Mouse (Mus musculus) ES-E14 (cell line): ENCODE measurements at regions not wholly inside any gene's neighbourhood (a gene's known extent, or its start where the extent isn't known, plus 50 kb on each side); places are given as distances from the start of the nearest gene placed in this dataset.

Source experiments
- DNase-seq: peaks from one replicate; pipeline ENCODE4 v3.0.0-alpha.2; 2013; ENCODE audit warnings: low read depth, low spot score
- H3K27ac ChIP-seq: 2 replicates; pipeline ENCODE4 v1.5.1; 2012; ENCODE audit warnings: low read depth, mild to moderate bottlenecking, low read length, moderate library complexity, mixed read lengths; ENCODE audit not compliant: poor library complexity, insufficient read depth, severe bottlenecking
- H3K36me3 ChIP-seq: 2 replicates; pipeline ENCODE4 v1.6.1; 2012; ENCODE audit warnings: mild to moderate bottlenecking, low read length, moderate library complexity, mixed read lengths; ENCODE audit not compliant: control insufficient read depth, poor library complexity, insufficient read depth, severe bottlenecking
- H3K4me1 ChIP-seq, 2 experiments: fragments of 150-350 bp in 1 of 2; sonication (generic) in 1 of 2; 2 replicates each; pipeline ENCODE4 v1.6.1; 2012; ENCODE audit warnings: low read length in 2 of 2, mild to moderate bottlenecking in 1 of 2, mixed read lengths in 1 of 2; ENCODE audit not compliant: control insufficient read depth in 2 of 2, insufficient read depth in 2 of 2, poor library complexity in 1 of 2
- H3K4me3 ChIP-seq, 2 experiments: fragments of 150-350 bp in 1 of 2; sonication (generic) in 1 of 2; 2 replicates each; pipeline ENCODE4 v1.5.1; 2012; ENCODE audit warnings: low read length in 2 of 2, low read depth in 1 of 2, mild to moderate bottlenecking in 1 of 2, mixed read lengths in 1 of 2; ENCODE audit not compliant: insufficient read depth in 1 of 2, poor library complexity in 1 of 2, severe bottlenecking in 1 of 2
- H3K9ac ChIP-seq: 2 replicates; pipeline ENCODE4 v1.6.1; 2012; ENCODE audit warnings: low read depth, mild to moderate bottlenecking, low read length, mixed read lengths; ENCODE audit not compliant: poor library complexity, insufficient read depth, severe bottlenecking
- H3K9me3 ChIP-seq: fragments of 150-350 bp; sonication (generic); 2 replicates; pipeline ENCODE4 v1.6.1; 2012; ENCODE audit warnings: low read depth, mild to moderate bottlenecking, low read length; ENCODE audit not compliant: control insufficient read depth, insufficient read depth
- CHD2 ChIP-seq: IDR thresholded peaks from 2 replicates; pipeline ENCODE4 v1.6.1; 2014; ENCODE audit warnings: mild to moderate bottlenecking, low read depth, low read length, inconsistent platforms
- HCFC1 ChIP-seq: IDR thresholded peaks from 2 replicates; pipeline ENCODE4 v1.6.1; 2012; ENCODE audit warnings: low read length, inconsistent platforms, borderline replicate concordance; ENCODE audit not compliant: insufficient read depth
- MAFK ChIP-seq: IDR thresholded peaks from 2 replicates; pipeline ENCODE4 v1.6.1; 2014; ENCODE audit warnings: mild to moderate bottlenecking, low read depth, low read length, inconsistent platforms; ENCODE audit not compliant: insufficient read depth
- ZC3H11A ChIP-seq: IDR thresholded peaks from 2 replicates; pipeline ENCODE4 v1.6.1; 2012; ENCODE audit warnings: low read depth, mild to moderate bottlenecking, inconsistent platforms, low read length, borderline replicate concordance
- ZNF384 ChIP-seq: IDR thresholded peaks from 2 replicates; pipeline ENCODE4 v1.6.1; 2012; ENCODE audit warnings: low read depth, low read length, inconsistent platforms
- in situ Hi-C, 2 experiments: fragments of 600-800 bp; cut with MboI; formaldehyde crosslinking; loops; one replicate each; pipeline ENCODE4 v1.15.1; 2025; ENCODE audit warnings: low sequenced_read_pairs in 2 of 2, inconsistent platforms in 1 of 2; ENCODE audit not compliant: unreplicated experiment in 2 of 2

- no peaks in the 10 kb centered on the region for H3K9me3 ChIP-seq
- TF ChIP-seq ZC3H11A (no peak), MAFK (no peak), ZNF384 (no peak), CHD2 (no peak), HCFC1 (no peak)
- H3K27ac ChIP-seq: no peak overlapping the region
- no peaks in the 10 kb centered on the region for H3K36me3 ChIP-seq
- H3K9ac ChIP-seq: no peak overlapping the region
- H3K4me1 ChIP-seq: no peaks in the 10 kb centered on the region
- in situ Hi-C loops: no loop called here
- no peak overlapping the region for H3K4me3 ChIP-seq
- DNase-seq: no peak
Observed at GRCm38 (mm10) chr13:30051891-30052550, 66.2 kb upstream of the E2f3 start.

GRCm38 (mm10) chr13:30050745-30051508 is 65.1 kb upstream of the E2f3 start:
- Histone ChIP-seq H3K4me3 (no peak overlapping the region), H3K4me1 (no peaks in the 10 kb centered on the region; a peak in 1 of 4 replicates), H3K9ac (no peak overlapping the region), H3K27ac (no peak overlapping the region), H3K36me3 (no peaks in the 10 kb centered on the region), H3K9me3 (no peaks in the 10 kb centered on the region)
- DNase-seq: no peak
- TF ChIP-seq CHD2 (no peak), MAFK (no peak), ZNF384 (no peak), ZC3H11A (no peak), HCFC1 (no peak)
- in situ Hi-C loops: no loop called here

- H3K9me3 ChIP-seq: no peaks in the 10 kb centered on the region
- H3K9ac ChIP-seq: no peak overlapping the region
- TF ChIP-seq HCFC1: no peak
- TF ChIP-seq MAFK: no peak
- no peak for TF ChIP-seq CHD2
- TF ChIP-seq ZC3H11A: no peak
- no peak for TF ChIP-seq ZNF384
- H3K4me1 ChIP-seq: peaks cover 0 to 3% of the 10 kb centered on the region in 2 experiments; a peak in 2 of 4 replicates
- H3K4me3 ChIP-seq: no peak overlapping the region
- in situ Hi-C loops: no loop called here
- no peaks in the 10 kb centered on the region for H3K36me3 ChIP-seq
- H3K27ac ChIP-seq: no peak overlapping the region
- DNase-seq: no peak
Observed at GRCm38 (mm10) chr13:30048260-30048859, 62.5 kb upstream of the E2f3 start.

GRCm38 (mm10) chr13:30046504-30047169 is 60.8 kb upstream of the E2f3 start:
- no peak overlapping the region for H3K9ac ChIP-seq
- in situ Hi-C loops: no loop called here
- no peak for TF ChIP-seq CHD2
- TF ChIP-seq ZNF384: no peak
- no peak for TF ChIP-seq HCFC1
- no peak for TF ChIP-seq MAFK
- TF ChIP-seq ZC3H11A: no peak
- no peaks in the 10 kb centered on the region for H3K36me3 ChIP-seq
- no peak overlapping the region for H3K27ac ChIP-seq
- no peak for DNase-seq
- H3K4me1 ChIP-seq: peaks cover 0 to 3% of the 10 kb centered on the region in 2 experiments; a peak in 2 of 4 replicates
- no peak overlapping the region for H3K4me3 ChIP-seq
- H3K9me3 ChIP-seq: no peaks in the 10 kb centered on the region
